Mouse (Mus musculus) limb, embryonic 11.5 days (tissue): ENCODE measurements around the gene Capns1. TPM values are rescaled to one million over a fixed set of nuclear protein-coding genes. Genes with fewer than 3 reads are reported as not detected.

ENCODE experiments used
- ATAC-seq: fragments of 200-750 bp; cut with Nextera tagmentation; 2 replicates; pipeline ENCODE4 v1.8.0; 2017; ENCODE audit warnings: low read depth; ENCODE audit not compliant: insufficient number of reproducible peaks, low FRiP score, low TSS enrichment
- DNase-seq: peaks from one replicate; pipeline ENCODE4 v3.0.0-alpha.2; 2015; ENCODE audit warnings: low spot score
- H3K27ac ChIP-seq: fragments of 300-500 bp; sonication (generic); replicated peaks from 2 replicates; pipeline ENCODE4 v1.5.1; 2014; ENCODE audit warnings: low read depth, mild to moderate bottlenecking, low read length
- H3K27me3 ChIP-seq: fragments of 300-500 bp; sonication (generic); 2 replicates; pipeline ENCODE4 v1.6.1; 2014; ENCODE audit warnings: mild to moderate bottlenecking, low read length, mixed read lengths; ENCODE audit not compliant: control insufficient read depth, insufficient read depth
- H3K36me3 ChIP-seq: fragments of 300-500 bp; sonication (generic); 2 replicates; pipeline ENCODE4 v1.6.1; 2014; ENCODE audit warnings: mild to moderate bottlenecking, low read length, moderate library complexity, mixed read lengths; ENCODE audit not compliant: control insufficient read depth, insufficient read depth
- H3K4me1 ChIP-seq: fragments of 300-500 bp; sonication (generic); 2 replicates; pipeline ENCODE4 v1.6.1; 2014; ENCODE audit warnings: low read length, mixed read lengths; ENCODE audit not compliant: control insufficient read depth, insufficient read depth
- H3K4me2 ChIP-seq: fragments of 300-500 bp; sonication (generic); 2 replicates; pipeline ENCODE4 v1.6.1; 2014; ENCODE audit warnings: low read depth, mild to moderate bottlenecking, moderate library complexity; ENCODE audit not compliant: severe bottlenecking
- H3K4me3 ChIP-seq: fragments of 300-500 bp; sonication (generic); 2 replicates; pipeline ENCODE4 v1.5.1; 2014; ENCODE audit warnings: low read depth, low read length
- H3K9ac ChIP-seq: fragments of 300-500 bp; sonication (generic); 2 replicates; pipeline ENCODE4 v1.6.1; 2014; ENCODE audit warnings: mild to moderate bottlenecking, low read length
- H3K9me3 ChIP-seq: fragments of 300-500 bp; sonication (generic); 2 replicates; pipeline ENCODE4 v1.6.1; 2016; ENCODE audit warnings: low read length; ENCODE audit not compliant: control insufficient read depth
- WGBS: fragments of 180-500 bp; shearing (Covaris S2); extraction: QIAGEN DNeasy Blood & Tissue Kit; methylation state at CpG from one replicate; pipeline ENCODE4 v1.1.7; 2014; 5-methylcytosine and 5-hydroxymethylcytosine counted together
- polyA plus RNA-seq: library from polyadenylated mRNA; unstranded; fragments of >200 nt; fragmentation: Nextera tagmentation; extraction: Ambion mirVana; gene quantifications from 2 replicates; pipeline ENCODE4 v1.2.1, GENCODE M21; 2014

Capns1 gene
- polyA plus RNA-seq, 1 experiment from 2014 or later: 53.7 TPM

GRCm38 (mm10) chr7:30154040-30154439, 44.6 kb downstream of the Capns1 start:
- 97% methylated on average over 1 of the region's 1 CpGs for WGBS
- H3K4me1 ChIP-seq: no peaks in the 10 kb centered on the region
- H3K9ac ChIP-seq: no peak overlapping the region
- H3K36me3 ChIP-seq: peaks cover 36% of the 10 kb centered on the region
- no peak for ATAC-seq
- peaks cover 50% of the 10 kb centered on the region for H3K9me3 ChIP-seq
- DNase-seq: no peak
- H3K27ac ChIP-seq: no peak overlapping the region
- no peak overlapping the region for H3K4me3 ChIP-seq
- H3K4me2 ChIP-seq: no peak overlapping the region
- H3K27me3 ChIP-seq: no peaks in the 10 kb centered on the region

DNA sequence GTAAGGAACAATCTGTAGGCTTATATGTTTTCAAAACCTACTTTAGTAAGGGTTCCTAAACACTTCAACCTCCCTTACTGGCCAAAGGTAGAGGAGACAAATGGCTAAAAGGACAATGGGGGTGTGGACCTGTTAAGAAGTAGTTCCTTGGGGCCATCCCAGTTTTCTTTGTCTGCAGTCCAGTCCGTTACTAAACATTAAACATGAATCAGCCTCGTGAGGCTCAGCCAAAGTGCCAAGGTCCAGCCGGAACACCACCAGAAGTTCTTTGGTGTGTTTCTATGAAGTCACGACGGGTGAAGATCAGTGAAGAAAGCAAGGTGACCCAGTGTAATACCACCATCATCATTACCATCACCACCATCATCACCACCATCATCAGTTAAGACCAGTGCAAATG, 51.6 kb downstream of the Capns1 start:
- Histone ChIP-seq H3K27ac (no peak overlapping the region), H3K4me1 (peaks cover 3% of the 10 kb centered on the region; the same call in 1 of the 2 replicates), H3K9me3 (peaks cover 19% of the 10 kb centered on the region), H3K9ac (no peak overlapping the region), H3K4me2 (no peak overlapping the region), H3K36me3 (peaks cover 21% of the 10 kb centered on the region), H3K4me3 (no peak overlapping the region), H3K27me3 (no peaks in the 10 kb centered on the region)
- ATAC-seq (no peak), DNase-seq (no peak)
- WGBS: 95% methylated on average over 5 of the region's 5 CpGs

DNA sequence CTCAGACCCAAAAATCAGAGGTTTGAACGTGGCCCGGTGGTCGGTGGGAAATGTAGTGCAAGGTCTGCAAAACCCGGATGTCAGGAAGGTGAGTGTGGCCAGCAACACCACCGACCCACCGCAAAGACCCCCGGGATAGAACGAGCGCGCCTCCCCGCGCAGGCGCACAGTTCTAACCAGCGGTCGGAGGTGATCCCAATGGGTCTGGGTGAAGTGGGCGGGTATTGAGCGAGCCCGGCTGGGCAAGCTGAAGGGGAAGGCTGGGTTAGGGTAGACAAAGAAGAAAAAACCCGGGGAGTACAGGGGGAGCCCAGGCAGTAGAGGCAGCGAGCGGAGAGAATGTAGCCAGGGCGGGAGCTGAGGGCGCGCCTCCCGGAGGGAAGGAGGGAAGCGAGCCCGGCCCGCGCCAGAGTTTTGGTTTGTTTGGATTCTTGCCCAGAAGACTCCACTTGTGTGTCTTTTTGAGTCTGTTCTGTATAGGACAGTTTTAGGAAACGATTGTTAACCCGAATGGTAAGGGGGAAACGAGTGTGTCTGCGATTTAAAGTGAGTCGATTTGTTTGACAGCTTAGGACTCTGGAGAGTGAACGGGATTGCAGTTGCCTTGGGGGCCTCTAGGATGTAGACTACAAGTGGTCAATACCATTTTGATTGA, 54.9 kb downstream of the Capns1 start:
- Histone ChIP-seq H3K4me1 (peaks cover 3% of the 10 kb centered on the region; the same call in 1 of the 2 replicates), H3K9me3 (0 out of 2 replicates have a peak, but pooled peaks cover 3% of the 10 kb centered on the region), H3K27ac (peak overlapping the region; percentile 78), H3K4me3 (peak overlapping the region; percentile 41), H3K27me3 (no peaks in the 10 kb centered on the region), H3K9ac (peak overlapping the region; percentile 66), H3K4me2 (peak overlapping the region; percentile 61), H3K36me3 (peaks cover 11% of the 10 kb centered on the region)
- WGBS: 3% methylated on average over 35 of the region's 35 CpGs
- ATAC-seq (peak; percentile 94), DNase-seq (peak; percentile 92)

- no peak for DNase-seq
- WGBS: 16% methylated on average over 8 of the region's 8 CpGs
- Histone ChIP-seq H3K4me3 (peak overlapping the region; percentile 41), H3K9ac (peak overlapping the region; percentile 66; the same call in 1 of the 2 replicates), H3K27me3 (no peaks in the 10 kb centered on the region), H3K27ac (peak overlapping the region; percentile 78; the same call in 1 of the 2 replicates), H3K36me3 (peaks cover 6% of the 10 kb centered on the region), H3K4me1 (peaks cover 3% of the 10 kb centered on the region; the same call in 1 of the 2 replicates), H3K4me2 (peak overlapping the region; percentile 61), H3K9me3 (0 out of 2 replicates have a peak, but pooled peaks cover 3% of the 10 kb centered on the region)
- no peak for ATAC-seq
Observed at GRCm38 (mm10) chr7:30143170-30143554, 55.4 kb downstream of the Capns1 start.

Other genes with a start within 250 kb of the Capns1 start
- 16.6 and 17.0 TPM in 2 replicates for gene Zfp74, start 244.7 kb downstream of the Capns1 start, polyA plus RNA-seq
- gene Zfp568, start 214.9 kb downstream of the Capns1 start, polyA plus RNA-seq: 25.2 and 30.5 TPM in 2 replicates
- 3.8 and 4.0 TPM in 2 replicates for gene Zfp14, start 147.4 kb downstream of the Capns1 start, polyA plus RNA-seq
- 4.3 and 4.7 TPM in 2 replicates for gene Zfp82, start 125.9 kb downstream of the Capns1 start, polyA plus RNA-seq
- 3.2 and 4.6 TPM in 2 replicates for gene Gm26920, start 108.4 kb downstream of the Capns1 start, polyA plus RNA-seq
- 17.0 and 19.7 TPM in 2 replicates for gene Zfp566, start 108.3 kb downstream of the Capns1 start, polyA plus RNA-seq
- gene Zfp260, start 104.0 kb downstream of the Capns1 start, polyA plus RNA-seq: 142 and 150 TPM in 2 replicates
- 6.5 and 8.6 TPM in 2 replicates for gene Zfp382, start 76.9 kb downstream of the Capns1 start, polyA plus RNA-seq
- gene Zfp146, start 29.1 kb downstream of the Capns1 start, polyA plus RNA-seq: 14.6 and 18.7 TPM in 2 replicates
- 2.3 and 2.9 TPM in 2 replicates for gene Cox7a1, start 14.7 kb downstream of the Capns1 start, polyA plus RNA-seq
- gene Polr2i, start 33.1 kb upstream of the Capns1 start, polyA plus RNA-seq: 182 and 186 TPM in 2 replicates
- 232 and 241 TPM in 2 replicates for gene Tbcb, start 33.5 kb upstream of the Capns1 start, polyA plus RNA-seq
- gene Ovol3, start 36.9 kb upstream of the Capns1 start, polyA plus RNA-seq: 0.27 TPM in 1 of 2 replicates, not detected in the other
- 0.16 and 0.19 TPM in 2 replicates for gene Thap8, start 81.3 kb upstream of the Capns1 start, polyA plus RNA-seq
- 10.4 and 14.9 TPM in 2 replicates for gene Wdr62, start 81.6 kb upstream of the Capns1 start, polyA plus RNA-seq
- gene Clip3, start 92.9 kb upstream of the Capns1 start, polyA plus RNA-seq: 64.7 and 70.0 TPM in 2 replicates
- 93.7 and 97.6 TPM in 2 replicates for gene Alkbh6, start 109.9 kb upstream of the Capns1 start, polyA plus RNA-seq
- 72.3 and 75.3 TPM in 2 replicates for gene Syne4, start 116.0 kb upstream of the Capns1 start, polyA plus RNA-seq
- gene E130208F15Rik, start 122.9 kb upstream of the Capns1 start, polyA plus RNA-seq: not detected in 2 replicates
- gene Sdhaf1, start 125.1 kb upstream of the Capns1 start, polyA plus RNA-seq: 21.6 TPM in 2 replicates
- 4.9 and 5.0 TPM in 2 replicates for gene Lrfn3, start 164.0 kb upstream of the Capns1 start, polyA plus RNA-seq
- 8.4 and 12.6 TPM in 2 replicates for gene Tyrobp, start 214.9 kb upstream of the Capns1 start, polyA plus RNA-seq
- 0.39 TPM in 1 of 2 replicates, not detected in the other for gene Hcst, start 221.0 kb upstream of the Capns1 start, polyA plus RNA-seq
- 0.96 and 1.4 TPM in 2 replicates for gene Nfkbid, start 222.9 kb upstream of the Capns1 start, polyA plus RNA-seq
- 16.6 and 18.0 TPM in 2 replicates for gene Aplp1, start 246.7 kb upstream of the Capns1 start, polyA plus RNA-seq